Mouse (Mus musculus): ENCODE results near the gene Bbs9. TPM values are rescaled to one million over a fixed set of nuclear protein-coding genes. Genes with fewer than 3 reads are reported as not detected.

Gene Bbs9
- polyA plus RNA-seq, 1 experiment from 2014 or later: 2.5 TPM

DNA sequence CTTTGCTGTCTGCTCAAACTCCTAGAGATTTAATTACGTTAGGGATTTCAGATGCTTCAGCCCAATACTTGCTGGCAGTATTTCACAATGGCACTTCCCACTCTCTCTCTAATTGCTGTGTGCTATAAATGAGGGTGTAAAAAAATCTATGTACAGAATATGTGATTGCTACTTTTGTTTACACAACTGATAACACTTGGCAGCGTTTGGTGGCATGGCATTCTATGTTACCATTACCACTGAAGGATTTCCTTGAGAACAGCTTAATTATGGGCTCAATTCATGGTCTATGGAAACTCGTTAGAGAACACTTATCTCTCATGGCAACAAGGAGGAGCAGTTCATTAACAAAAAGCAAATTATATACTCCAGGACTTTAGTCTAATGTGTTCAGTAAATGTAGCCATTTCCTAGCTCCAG is 351.1 kb downstream of the Bbs9 start:
- Histone ChIP-seq H3K27ac (ENCODE audit: low read length) (no peak overlapping the region), H3K9ac (ENCODE audit: low read depth, low read length) (no peak overlapping the region), H3K27me3 (ENCODE audit: control insufficient read depth, insufficient read depth, low read depth, low read length) (no peaks in the 10 kb centered on the region), H3K4me1 (ENCODE audit: control insufficient read depth, low read depth, low read length) (no peaks in the 10 kb centered on the region), H3K4me2 (ENCODE audit: low read depth, low read length) (no peak overlapping the region), H3K4me3 (ENCODE audit: low read depth, low read length) (no peak overlapping the region), H3K9me3 (replicated peaks; ENCODE audit: control insufficient read depth, low read length) (no peaks in the 10 kb centered on the region), H3K36me3 (ENCODE audit: control insufficient read depth, insufficient read depth) (no peaks in the 10 kb centered on the region)
- ATAC-seq (ENCODE audit: low read depth): no peak
- 51% methylated on average over 3 of the region's 3 CpGs for WGBS (ENCODE audit: insufficient replicate concordance)

DNA sequence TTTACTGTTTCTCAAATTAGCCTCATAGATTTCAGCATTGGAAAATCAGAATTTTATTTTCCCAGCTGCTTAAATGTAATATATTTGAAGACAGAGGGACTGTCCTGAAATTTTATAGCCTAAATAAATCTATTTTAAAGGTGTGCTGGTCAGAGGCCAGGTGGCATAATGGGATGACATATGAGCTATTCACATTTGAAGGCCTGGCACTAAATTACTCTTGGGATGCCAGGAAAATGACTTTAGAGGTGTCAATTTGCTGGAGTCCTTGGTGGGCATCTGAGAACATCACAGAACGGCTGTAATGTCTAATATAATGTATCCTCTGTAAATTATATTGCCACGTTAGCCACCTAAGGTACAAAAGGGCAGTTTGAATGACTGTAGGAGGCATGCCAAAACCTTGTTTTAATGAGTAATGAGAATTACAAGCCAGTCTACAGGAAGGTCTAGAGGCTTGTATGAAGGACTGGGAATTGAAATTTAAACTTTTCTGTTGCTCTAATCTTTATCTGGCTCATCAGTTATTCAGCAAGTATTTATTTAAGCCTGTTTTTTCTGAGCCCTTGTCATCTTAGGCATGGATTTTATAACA is 351.8 kb downstream of the Bbs9 start:
- H3K36me3 ChIP-seq (ENCODE audit: control insufficient read depth, insufficient read depth): no peaks in the 10 kb centered on the region
- no peak overlapping the region for H3K9ac ChIP-seq (ENCODE audit: low read depth, low read length)
- no peak overlapping the region for H3K4me2 ChIP-seq (ENCODE audit: low read depth, low read length)
- 65% methylated on average over 2 of the region's 2 CpGs for WGBS (ENCODE audit: insufficient replicate concordance)
- no peaks in the 10 kb centered on the region for H3K9me3 ChIP-seq (replicated peaks; ENCODE audit: control insufficient read depth, low read length)
- no peak overlapping the region for H3K4me3 ChIP-seq (ENCODE audit: low read depth, low read length)
- no peaks in the 10 kb centered on the region for H3K4me1 ChIP-seq (ENCODE audit: control insufficient read depth, low read depth, low read length)
- ATAC-seq (ENCODE audit: low read depth): no peak
- no peak overlapping the region for H3K27ac ChIP-seq (ENCODE audit: low read length)
- no peaks in the 10 kb centered on the region for H3K27me3 ChIP-seq (ENCODE audit: control insufficient read depth, insufficient read depth, low read depth, low read length)

DNA sequence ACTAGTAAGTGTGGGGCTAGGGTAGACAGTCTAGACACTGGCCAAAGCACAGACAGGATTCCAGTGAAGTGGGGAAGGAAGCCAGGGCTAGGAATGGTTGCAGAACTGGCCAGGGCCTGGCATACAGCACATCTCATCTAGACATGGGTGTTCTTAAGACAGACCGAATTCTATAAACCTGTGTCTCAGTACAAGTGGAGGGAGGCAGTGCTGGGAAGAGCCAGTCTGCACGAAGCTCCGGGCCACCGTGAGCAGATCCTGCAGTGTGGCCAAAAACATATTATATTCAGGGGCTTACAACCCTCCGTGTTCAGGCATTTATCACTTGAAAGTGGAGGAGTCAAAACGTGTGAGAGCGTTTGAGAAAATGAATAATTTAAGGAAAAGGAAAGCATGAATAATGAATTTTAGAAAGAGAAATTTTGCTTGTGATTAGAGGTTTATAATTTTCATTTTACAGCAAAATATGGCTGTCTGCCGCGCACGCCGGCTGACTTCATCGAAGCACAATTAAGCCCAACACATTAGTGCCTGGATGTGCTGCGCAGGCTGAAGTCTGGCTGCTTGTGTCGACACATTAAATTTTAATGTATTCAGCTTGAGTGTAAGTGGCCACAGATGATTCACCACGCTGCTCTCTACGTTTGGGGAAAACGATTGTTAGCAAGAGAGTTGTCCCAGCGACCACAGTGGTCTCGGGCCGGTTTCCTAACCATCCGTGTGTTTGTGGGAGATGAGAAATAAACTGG is 353.9 kb downstream of the Bbs9 start:
- Histone ChIP-seq H3K4me1 (ENCODE audit: control insufficient read depth, low read depth, low read length) (no peaks in the 10 kb centered on the region), H3K4me3 (ENCODE audit: low read depth, low read length) (no peak overlapping the region), H3K27me3 (ENCODE audit: control insufficient read depth, insufficient read depth, low read depth, low read length) (no peaks in the 10 kb centered on the region), H3K9me3 (replicated peaks; ENCODE audit: control insufficient read depth, low read length) (no peaks in the 10 kb centered on the region), H3K9ac (ENCODE audit: low read depth, low read length) (no peak overlapping the region), H3K36me3 (ENCODE audit: control insufficient read depth, insufficient read depth) (no peaks in the 10 kb centered on the region), H3K4me2 (ENCODE audit: low read depth, low read length) (no peak overlapping the region), H3K27ac (ENCODE audit: low read length) (no peak overlapping the region)
- 75% methylated on average over 21 of the region's 21 CpGs for WGBS (ENCODE audit: insufficient replicate concordance)
- ATAC-seq (ENCODE audit: low read depth): no peak

DNA sequence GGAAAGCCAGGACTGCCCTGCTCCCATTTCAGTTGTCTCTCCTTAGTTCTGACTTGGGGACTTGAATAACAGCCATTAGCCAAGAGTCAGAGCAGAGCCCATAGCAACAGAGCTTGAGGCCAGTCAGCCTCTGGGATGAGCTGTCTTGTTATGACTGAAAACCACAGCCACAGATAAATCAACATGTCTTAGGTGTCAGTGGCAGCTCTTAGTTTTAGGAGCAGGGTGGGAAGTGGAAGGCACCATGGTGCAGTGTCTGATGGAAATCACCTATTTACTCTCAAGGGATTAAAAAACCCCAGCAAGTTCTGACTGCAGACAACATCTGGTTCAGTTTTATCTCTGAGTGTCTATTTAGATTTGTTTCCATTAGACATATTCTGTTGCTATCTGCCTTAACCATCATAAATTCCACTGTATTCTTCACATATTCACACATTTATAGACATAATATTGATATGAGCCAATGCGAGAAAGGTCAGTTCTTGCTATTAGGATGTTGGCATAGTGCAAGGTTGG is 359.5 kb downstream of the Bbs9 start:
- no peak overlapping the region for H3K4me2 ChIP-seq (ENCODE audit: low read depth, low read length)
- no peak overlapping the region for H3K9ac ChIP-seq (ENCODE audit: low read depth, low read length)
- H3K4me3 ChIP-seq (ENCODE audit: low read depth, low read length): no peak overlapping the region
- ATAC-seq (ENCODE audit: low read depth): no peak
- WGBS (ENCODE audit: insufficient replicate concordance): 76% methylated on average over 1 of the region's 1 CpGs
- H3K36me3 ChIP-seq (ENCODE audit: control insufficient read depth, insufficient read depth): no peaks in the 10 kb centered on the region
- no peaks in the 10 kb centered on the region for H3K9me3 ChIP-seq (replicated peaks; ENCODE audit: control insufficient read depth, low read length)
- no peaks in the 10 kb centered on the region for H3K27me3 ChIP-seq (ENCODE audit: control insufficient read depth, insufficient read depth, low read depth, low read length)
- no peaks in the 10 kb centered on the region for H3K4me1 ChIP-seq (ENCODE audit: control insufficient read depth, low read depth, low read length)
- no peak overlapping the region for H3K27ac ChIP-seq (ENCODE audit: low read length)

DNA sequence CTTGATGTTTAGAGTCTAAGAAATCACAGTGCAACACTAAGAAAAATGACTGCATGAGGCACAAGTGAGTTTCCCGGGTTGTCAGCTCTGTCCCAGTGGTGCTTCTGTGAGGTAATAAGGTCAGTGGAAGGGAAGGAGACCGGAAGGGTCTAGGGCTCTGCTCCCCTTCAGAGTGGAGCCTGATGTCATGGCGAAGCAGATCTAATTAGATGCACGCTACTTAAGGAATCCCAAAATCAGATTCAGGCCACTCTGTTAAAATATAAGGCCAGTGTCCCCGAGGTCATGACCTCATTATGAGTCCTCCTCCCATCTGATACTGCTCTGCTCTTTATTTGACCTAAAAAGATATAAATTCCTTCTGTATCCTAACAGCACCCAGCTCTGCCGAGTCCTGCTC is 361.5 kb downstream of the Bbs9 start:
- no peaks in the 10 kb centered on the region for H3K36me3 ChIP-seq (ENCODE audit: control insufficient read depth, insufficient read depth)
- WGBS (ENCODE audit: insufficient replicate concordance): 61% methylated on average over 6 of the region's 6 CpGs
- H3K4me3 ChIP-seq (ENCODE audit: low read depth, low read length): no peak overlapping the region
- no peaks in the 10 kb centered on the region for H3K9me3 ChIP-seq (replicated peaks; ENCODE audit: control insufficient read depth, low read length)
- H3K4me2 ChIP-seq (ENCODE audit: low read depth, low read length): no peak overlapping the region
- H3K9ac ChIP-seq (ENCODE audit: low read depth, low read length): no peak overlapping the region
- H3K4me1 ChIP-seq (ENCODE audit: control insufficient read depth, low read depth, low read length): no peaks in the 10 kb centered on the region
- no peak overlapping the region for H3K27ac ChIP-seq (ENCODE audit: low read length)
- H3K27me3 ChIP-seq (ENCODE audit: control insufficient read depth, insufficient read depth, low read depth, low read length): no peaks in the 10 kb centered on the region
- ATAC-seq (ENCODE audit: low read depth): no peak

DNA sequence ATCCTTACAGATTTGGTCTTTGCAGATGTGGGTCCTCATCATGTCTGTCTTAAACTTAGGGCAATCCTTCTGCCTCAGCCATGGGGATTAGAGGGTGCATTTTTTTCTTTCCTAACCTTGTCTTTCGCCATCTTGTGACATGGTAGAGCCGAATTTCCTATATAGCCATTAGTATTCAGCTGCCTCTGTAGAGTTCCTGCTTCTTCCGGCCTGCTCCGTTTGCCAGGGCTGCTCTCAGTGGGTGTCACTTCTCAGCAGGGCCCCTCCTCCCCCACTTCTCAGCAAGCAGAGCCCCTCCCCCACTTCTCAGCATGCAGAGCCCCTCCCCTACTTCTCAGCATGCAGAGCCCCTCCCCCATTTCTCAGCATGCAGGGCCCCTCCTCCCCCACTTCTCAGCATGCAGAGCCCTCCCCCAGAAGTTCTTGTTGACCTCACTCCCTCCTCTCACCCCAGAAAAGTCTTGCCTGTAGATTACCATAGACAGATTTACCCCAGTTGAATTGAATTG is 362.2 kb downstream of the Bbs9 start:
- no peak overlapping the region for H3K27ac ChIP-seq (ENCODE audit: low read length)
- H3K9ac ChIP-seq (ENCODE audit: low read depth, low read length): no peak overlapping the region
- no peak for ATAC-seq (ENCODE audit: low read depth)
- no peaks in the 10 kb centered on the region for H3K9me3 ChIP-seq (replicated peaks; ENCODE audit: control insufficient read depth, low read length)
- H3K4me3 ChIP-seq (ENCODE audit: low read depth, low read length): no peak overlapping the region
- H3K4me1 ChIP-seq (ENCODE audit: control insufficient read depth, low read depth, low read length): no peaks in the 10 kb centered on the region
- no peaks in the 10 kb centered on the region for H3K27me3 ChIP-seq (ENCODE audit: control insufficient read depth, insufficient read depth, low read depth, low read length)
- H3K36me3 ChIP-seq (ENCODE audit: control insufficient read depth, insufficient read depth): no peaks in the 10 kb centered on the region
- no peak overlapping the region for H3K4me2 ChIP-seq (ENCODE audit: low read depth, low read length)
- WGBS (ENCODE audit: insufficient replicate concordance): 23% methylated on average over 4 of the region's 4 CpGs

DNA sequence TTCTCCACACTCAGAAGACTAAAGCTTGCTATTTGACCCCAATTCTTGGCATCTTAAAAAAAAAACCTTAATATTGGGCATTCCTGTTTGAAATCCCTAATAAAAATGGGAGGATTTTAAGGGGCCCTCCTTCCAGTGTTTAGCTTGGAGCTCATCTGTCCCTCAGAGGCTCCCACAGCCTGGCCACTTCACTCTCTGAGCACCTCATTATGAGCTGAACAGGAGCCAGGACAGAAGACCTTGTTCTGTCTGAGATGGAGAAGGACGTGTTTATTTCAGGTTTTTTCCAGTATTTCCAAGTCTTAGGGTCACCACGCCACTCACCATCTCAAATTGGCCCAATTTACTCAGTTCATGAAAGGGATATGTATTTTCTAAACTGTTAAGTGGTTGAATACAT is 370.5 kb downstream of the Bbs9 start:
- no peak overlapping the region for H3K27ac ChIP-seq (ENCODE audit: low read length)
- H3K4me1 ChIP-seq (ENCODE audit: control insufficient read depth, low read depth, low read length): no peaks in the 10 kb centered on the region
- H3K27me3 ChIP-seq (ENCODE audit: control insufficient read depth, insufficient read depth, low read depth, low read length): no peaks in the 10 kb centered on the region
- no peak overlapping the region for H3K4me2 ChIP-seq (ENCODE audit: low read depth, low read length)
- WGBS (ENCODE audit: insufficient replicate concordance): 41% methylated on average over 2 of the region's 2 CpGs
- ATAC-seq (ENCODE audit: low read depth): no peak
- no peak overlapping the region for H3K9ac ChIP-seq (ENCODE audit: low read depth, low read length)
- H3K9me3 ChIP-seq (replicated peaks; ENCODE audit: control insufficient read depth, low read length): no peaks in the 10 kb centered on the region
- H3K36me3 ChIP-seq (ENCODE audit: control insufficient read depth, insufficient read depth): no peaks in the 10 kb centered on the region
- H3K4me3 ChIP-seq (ENCODE audit: low read depth, low read length): no peak overlapping the region

DNA sequence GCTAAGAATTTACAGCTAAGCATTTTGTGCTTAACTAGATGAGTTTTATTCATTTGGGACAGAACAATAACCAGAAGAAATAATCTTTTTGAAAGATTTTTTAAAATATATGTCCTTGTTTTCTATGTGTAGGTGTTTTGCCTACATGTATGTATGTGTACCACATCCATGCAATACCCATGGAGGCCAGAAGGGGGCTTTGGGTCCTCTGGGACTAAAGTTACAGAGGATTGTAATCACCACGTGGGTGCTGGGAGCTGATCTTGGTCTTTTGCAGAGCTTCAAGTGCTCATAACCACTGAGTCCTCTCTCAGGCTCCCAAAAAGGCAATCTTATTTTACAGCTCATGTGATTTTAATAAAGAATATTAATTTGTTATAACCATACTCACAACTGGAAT is 371.3 kb downstream of the Bbs9 start:
- 52% methylated on average over 1 of the region's 1 CpGs for WGBS (ENCODE audit: insufficient replicate concordance)
- ATAC-seq (ENCODE audit: low read depth): no peak

DNA sequence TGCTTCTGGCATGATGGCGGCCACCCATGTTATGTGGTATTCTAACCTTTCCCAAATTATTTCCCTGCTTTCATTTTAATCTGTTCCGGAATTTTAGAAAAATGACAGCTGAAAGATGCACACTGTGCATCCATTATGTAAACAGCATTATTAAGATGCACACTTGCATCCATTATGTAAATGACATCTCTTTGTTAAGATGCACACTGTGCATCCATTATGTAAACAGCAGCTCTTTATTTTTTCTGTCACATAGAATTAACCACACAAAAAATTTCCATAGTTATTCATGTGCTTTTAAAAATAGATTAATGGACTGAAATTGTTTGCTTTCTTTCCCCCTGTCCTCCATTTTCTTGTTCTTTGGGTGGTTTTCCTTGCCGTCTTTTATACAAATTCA is 373.3 kb downstream of the Bbs9 start:
- Histone ChIP-seq H3K4me3 (ENCODE audit: low read depth, low read length) (no peak overlapping the region), H3K9ac (ENCODE audit: low read depth, low read length) (no peak overlapping the region), H3K27ac (ENCODE audit: low read length) (no peak overlapping the region), H3K27me3 (ENCODE audit: control insufficient read depth, insufficient read depth, low read depth, low read length) (no peaks in the 10 kb centered on the region), H3K36me3 (ENCODE audit: control insufficient read depth, insufficient read depth) (no peaks in the 10 kb centered on the region), H3K4me2 (ENCODE audit: low read depth, low read length) (no peak overlapping the region), H3K4me1 (ENCODE audit: control insufficient read depth, low read depth, low read length) (no peaks in the 10 kb centered on the region), H3K9me3 (replicated peaks; ENCODE audit: control insufficient read depth, low read length) (no peaks in the 10 kb centered on the region)
- WGBS (ENCODE audit: insufficient replicate concordance): 71% methylated on average over 3 of the region's 3 CpGs
- no peak for ATAC-seq (ENCODE audit: low read depth)

More for the DNA sequence above, 371.3 kb downstream of the Bbs9 start:
- H3K27ac ChIP-seq (ENCODE audit: low read length): no peak overlapping the region
- no peak overlapping the region for H3K4me3 ChIP-seq (ENCODE audit: low read depth, low read length)
- no peaks in the 10 kb centered on the region for H3K4me1 ChIP-seq (ENCODE audit: control insufficient read depth, low read depth, low read length)
- H3K4me2 ChIP-seq (ENCODE audit: low read depth, low read length): no peak overlapping the region
- no peaks in the 10 kb centered on the region for H3K27me3 ChIP-seq (ENCODE audit: control insufficient read depth, insufficient read depth, low read depth, low read length)
- H3K9me3 ChIP-seq (replicated peaks; ENCODE audit: control insufficient read depth, low read length): no peaks in the 10 kb centered on the region
- no peak overlapping the region for H3K9ac ChIP-seq (ENCODE audit: low read depth, low read length)
- H3K36me3 ChIP-seq (ENCODE audit: control insufficient read depth, insufficient read depth): no peaks in the 10 kb centered on the region

Data from liver, embryonic 16.5 days (tissue).